Mouse (Mus musculus) ovary, adult 18-20 months (tissue): ENCODE results near the gene Hlcs.

Experiments
- DNase-seq: peaks from one replicate; pipeline ENCODE4 v3.0.0; 2022; ENCODE audit warnings: low spot score, mixed read lengths

Hlcs gene

DNA sequence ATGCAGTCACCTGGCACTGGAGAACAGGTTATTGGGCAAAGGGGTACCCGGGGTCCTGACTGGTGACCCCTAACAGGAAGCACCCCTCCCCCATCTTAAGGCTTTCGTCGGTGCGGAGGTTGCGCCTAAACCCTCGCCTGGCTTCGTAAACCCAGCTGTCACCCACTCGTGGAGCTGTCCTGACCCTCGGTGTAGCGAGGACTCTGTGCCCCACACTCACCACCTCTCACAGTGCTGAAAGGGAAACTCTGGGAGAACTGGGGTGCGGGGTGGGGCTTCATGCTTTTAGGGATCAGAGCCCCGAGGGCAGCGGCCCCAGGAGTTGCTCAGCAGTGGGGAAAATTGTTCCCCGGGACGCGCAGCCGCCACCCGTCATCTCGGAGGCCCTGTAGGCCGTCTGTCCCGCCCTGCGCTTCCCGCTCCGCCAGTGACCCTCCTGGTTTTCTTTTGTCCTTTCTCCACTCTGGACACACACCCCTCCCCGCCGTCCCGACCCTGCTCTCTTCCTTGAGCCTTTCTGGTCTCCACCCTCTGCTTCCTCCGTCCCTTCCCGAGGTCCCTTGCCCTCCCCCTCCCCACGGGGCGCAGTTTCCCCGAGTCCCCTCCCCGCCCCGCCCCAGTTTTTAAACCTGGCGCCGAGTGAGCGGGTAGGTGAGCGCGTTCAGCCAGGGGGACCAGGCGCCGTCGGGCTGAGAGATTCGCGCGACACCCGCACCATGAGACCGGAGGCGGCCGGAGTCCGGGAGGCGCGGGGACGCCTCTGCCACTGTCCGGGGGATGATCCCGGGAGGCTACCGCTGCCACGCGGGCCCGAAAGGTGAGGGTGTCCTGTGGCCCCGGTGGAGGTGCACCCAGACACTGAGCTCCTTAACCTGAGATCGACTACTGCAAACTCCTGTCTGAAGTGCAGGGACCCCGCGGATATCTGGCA, 14.7 kb upstream of the Hlcs start, which contains the start of gene Ripply3:
Gene Ripply3 (plus strand): TSS at position 640 of the 931 bp plus-strand sequence.
- DNase-seq = no peak

DNA sequence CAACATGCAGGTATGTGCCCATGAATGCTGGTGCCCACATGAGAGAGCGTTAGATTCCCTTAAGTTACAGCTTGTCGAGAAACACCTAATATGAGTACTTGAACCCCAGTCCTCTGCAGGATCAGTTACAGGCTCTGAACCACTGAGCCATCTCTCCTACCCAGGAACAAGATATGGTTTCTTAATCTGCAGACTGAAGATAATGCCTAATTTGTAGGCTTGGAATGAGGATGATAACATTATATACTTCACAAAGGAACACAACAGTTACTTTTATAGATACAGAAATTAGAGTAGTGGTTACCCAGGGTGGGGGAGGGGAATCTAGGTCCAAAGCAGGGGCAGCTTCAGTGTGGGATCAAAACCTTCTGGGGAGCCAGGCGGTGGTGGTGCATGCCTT, 12.6 kb upstream of the Hlcs start:
- no peak for DNase-seq

DNA sequence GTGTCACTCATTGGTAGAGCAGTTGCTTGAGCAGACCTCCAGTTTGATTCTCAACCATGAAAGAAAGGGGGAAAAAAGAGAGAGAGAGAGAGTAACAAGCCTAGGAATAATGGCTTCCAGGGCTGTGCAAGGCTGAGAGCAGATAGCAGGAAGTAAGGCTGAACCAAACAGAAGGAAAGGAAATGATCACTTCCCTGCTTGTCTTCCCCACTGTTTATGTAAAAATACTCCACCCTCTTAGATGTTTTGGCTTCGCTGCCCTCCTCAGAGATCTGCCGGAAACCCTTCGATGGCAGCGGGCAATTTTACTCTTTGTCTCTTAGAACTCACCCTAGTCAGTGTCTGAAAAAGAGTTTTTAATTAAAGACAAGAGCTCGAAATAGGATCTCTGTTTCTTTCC, 10.3 kb upstream of the Hlcs start:
- no peak for DNase-seq

DNA sequence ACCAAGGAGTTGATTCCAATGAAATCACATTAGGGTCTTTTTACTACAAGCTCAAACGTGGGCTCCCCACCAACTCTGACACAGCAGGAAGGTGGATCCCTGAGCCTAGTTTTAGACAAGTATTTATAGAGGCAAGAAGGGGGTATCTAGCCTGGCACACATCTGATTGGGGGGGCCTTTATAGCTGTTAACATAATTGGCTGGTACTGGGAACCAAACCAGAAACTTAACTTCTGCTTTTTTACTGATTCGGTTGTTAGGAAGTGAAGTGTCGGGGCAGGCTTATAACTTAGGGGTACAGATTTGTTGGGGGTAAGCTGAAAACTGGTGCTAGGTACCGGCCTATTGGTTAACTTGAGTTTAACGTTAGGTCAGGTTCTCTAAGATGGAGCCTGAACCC, 6.9 kb upstream of the Hlcs start:
- DNase-seq = no peak

DNA sequence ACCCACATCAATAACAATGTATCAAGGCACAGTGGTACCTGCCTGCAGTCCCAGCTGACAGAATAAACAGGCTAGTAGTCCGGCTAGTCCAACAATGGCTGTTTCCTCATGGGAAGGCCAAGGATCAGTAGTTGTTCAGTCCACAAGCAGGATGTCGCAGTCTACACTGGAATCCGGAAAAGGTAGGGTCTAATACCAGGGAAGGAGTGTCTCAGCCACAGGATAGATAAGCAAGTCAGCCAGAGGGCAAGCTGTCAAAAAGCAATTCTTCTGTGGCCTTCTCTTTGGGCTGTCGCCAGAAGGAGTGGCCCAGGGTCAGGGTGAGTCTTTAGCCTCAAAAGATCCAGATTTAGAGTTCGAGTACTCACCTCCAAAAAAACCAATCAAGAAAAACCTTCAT, 4.4 kb upstream of the Hlcs start:
- no peak for DNase-seq

DNA sequence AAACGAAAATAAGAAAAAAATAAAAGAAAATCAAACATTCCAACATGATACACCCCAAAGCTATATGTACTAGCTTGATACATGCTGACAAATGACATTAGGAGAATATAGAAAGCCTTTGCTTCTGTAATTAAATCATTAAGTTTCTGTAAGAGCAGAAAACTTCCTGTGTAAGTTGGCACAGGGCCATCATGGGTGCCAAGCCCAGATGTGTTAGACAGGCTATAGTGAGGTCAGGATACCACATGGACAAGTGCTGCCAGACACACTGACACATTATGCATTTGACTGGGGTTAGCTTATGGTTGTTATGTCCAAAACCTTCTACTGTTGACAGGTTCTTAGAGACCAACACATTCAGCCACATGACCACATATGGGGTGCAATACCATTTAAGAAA, 1.8 kb upstream of the Hlcs start:
- no peak for DNase-seq

DNA sequence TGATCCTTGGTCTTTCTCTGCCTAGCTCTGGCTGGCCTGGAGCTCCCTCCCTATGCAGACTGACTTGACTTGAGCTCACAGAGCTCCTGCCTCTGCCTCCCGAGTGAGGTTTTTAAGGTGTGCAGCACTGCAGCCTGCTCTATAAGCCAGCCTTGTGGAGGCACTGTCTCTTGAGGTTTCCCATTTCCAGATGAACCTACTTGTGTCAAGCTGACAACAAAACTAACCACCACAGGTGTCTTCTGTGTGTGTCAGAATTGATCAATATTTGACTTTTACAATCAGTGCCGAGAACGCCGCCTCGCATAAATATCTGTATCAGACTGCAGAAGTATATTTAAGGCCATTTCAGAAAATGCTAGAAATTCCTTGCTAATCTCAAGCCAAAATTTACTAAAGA, 1.3 kb upstream of the Hlcs start:
- DNase-seq = no peak

DNA sequence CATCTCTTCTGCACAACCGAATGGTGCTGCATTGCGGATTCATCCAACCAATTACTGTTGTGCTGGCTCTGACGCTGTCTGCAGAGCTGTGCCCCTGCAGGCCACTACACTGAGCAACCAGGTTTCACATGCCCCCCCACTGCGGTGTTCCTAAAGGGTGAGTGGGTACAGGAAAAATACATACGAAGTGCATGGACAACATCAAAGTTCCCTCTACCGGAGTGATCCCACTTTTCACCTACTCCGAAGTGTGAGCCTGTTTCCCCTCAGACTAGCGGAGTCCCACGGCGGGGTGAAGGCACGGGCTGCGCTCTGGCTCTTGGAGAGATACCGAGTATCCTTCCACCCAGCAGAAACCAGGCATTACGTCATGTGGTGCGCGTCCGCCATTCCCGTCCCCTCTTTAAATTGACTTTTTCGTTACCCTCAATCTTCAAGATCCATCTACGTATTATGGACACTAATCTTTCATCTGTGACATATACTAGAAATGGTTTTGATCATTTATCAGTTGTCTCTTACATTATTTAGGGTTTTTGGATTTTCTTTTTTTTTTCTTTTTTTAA, 625 bp downstream of the Hlcs start:
- DNase-seq = peak; percentile 77

DNA sequence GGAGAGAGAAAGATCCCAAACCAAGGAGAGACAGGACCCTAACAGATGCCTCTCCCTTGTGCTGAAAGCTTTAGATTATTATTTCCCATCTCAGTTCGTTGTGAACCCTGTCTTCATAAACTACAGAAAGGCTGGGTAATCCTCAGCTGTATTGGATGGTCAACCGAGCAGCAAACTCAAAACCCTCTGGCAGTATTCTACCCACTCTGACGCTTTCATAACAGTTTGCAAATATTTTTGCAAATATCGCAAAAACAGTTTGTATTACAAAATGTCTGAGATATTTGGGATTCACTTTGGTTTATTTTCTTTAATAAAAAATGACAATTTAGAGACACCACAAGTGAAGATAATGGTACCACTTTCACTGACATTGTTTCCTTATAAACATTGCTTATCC, 1.4 kb downstream of the Hlcs start:
- DNase-seq = no peak

DNA sequence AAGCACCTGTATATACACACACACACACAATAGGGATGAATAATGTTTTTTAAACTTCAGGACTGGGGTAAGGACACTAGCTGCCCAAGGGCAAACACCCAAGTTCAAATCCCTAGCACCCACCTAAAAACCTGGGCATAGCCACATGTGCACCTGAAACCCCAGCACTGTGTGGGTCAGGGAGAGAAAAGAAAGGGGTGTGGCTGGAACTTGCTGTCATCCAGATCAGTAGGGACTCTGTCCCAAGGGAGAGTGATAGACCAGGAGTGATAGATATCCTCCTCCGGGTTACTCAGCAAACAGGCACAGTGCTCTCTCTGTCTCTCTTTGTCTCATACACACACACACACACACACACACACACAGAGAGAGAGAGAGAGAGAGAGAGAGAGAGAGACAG, 2.0 kb downstream of the Hlcs start:
- DNase-seq = no peak

DNA sequence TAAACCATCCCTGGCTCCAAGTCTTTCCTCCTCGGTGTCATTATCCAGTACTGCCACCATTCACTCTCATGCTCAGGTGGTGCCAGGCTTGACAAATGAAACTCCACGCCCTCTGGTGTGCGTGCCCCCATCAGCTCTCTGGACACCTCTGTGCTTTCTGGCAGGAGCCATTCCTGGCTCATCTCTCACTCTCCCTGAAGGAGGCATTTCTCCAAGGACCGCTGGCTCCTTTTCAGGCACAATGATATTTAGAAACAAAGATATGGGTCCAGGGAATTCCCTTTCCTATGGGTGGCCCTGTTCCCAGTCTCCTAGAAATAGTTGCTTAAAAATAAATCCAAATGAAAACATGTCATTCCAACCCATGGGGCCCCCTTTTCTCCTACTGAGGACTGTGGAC, 4.3 kb downstream of the Hlcs start:
- DNase-seq = no peak

DNA sequence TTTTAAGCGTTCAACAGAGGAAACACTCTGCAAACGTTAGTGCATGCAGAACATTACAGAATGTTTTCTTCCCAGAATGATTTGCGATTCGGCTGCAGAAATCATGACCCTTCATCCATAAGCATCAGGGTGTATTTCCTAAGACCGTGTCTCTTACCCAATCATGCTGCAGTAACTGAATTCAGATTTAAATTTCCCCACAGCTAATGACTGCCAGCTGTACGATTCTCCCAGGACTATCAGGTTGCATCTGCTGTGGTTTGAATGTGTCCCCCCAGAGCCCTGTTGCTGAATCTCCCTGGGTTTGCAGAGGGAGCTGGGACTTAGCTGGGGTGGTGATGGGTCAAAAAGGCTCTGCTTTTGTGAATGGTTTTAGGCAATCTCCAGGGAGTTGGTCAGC, 5.4 kb downstream of the Hlcs start:
- DNase-seq = no peak

DNA sequence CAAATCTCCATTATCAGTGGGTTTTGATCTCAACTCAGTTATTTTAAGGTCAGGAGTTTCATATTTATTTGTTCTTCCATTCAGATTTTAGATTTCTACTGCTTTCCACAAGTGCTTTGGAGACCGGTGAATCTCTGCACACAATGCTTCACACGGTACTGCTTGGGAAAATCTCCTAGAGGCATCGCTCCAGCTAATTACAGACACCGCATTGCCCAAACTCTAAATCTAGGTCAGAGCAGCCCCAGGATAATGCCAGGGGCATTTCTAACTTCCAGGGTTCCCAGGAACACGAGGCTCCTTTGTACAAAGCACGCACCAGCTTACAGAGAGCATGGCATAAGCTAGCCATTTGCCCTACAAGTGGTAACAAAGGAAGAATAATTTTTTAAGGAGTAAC, 5.8 kb downstream of the Hlcs start:
- DNase-seq = no peak

DNA sequence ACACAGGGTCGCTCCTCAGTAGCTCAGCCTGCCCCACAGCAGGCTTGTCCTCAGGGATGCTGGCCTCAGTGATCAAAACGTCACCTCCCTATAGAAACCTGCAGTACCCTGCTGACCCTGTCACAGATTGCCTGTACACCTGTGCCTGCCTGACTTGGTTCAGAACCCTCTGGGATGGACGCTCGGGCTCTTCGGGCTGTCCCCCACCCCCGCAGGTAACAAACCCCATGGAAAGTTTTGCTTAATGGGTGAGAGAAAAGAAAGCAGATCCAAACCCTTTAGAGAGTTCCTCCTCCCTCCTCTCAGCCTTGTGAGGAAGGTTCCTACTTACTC, 10.2 kb downstream of the Hlcs start:
- DNase-seq = no peak

DNA sequence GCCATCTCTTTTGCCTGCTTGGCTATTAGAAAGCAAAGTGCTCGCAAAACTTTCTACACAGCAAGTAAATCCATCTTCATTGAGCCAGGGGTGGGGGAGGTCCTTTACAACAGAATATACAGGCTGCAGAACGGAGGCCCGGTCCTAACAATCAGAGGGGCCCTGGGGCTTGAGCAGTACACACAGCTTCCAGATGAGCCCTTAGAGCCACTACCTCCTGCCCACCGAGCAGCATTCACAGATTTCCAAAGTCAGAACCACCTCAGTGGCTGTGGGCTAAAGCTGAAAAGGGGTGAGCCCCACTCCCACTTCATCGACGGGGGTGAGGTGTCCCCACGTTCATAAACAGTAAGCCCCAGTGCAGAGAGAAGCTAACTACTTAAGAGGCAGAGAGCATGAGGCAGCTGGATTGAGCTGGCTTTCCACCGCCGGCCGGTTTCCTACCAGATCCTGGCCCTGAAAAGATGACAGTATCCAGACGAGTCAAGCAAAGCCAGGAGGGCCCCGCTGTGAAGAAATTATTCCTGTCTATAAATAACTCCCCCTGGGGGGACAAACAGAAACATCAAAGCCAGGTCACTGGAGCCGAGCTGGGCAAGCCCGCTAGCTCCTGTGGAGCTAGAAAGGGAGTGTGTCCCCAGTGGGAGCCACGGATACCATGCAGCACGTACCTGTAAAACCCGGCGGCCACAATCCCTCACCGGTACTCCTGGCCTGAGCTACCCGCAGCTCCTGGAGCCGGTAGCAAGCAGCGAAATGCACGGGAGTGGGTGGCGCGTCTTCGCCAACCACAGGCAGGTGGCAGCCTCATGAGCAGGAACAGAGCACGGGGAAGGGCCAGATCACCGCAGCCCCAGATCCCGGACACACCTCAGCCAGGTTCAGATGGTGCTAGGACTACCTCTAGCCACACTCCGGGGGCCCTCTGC, 10.8 kb downstream of the Hlcs start:
- DNase-seq = no peak

DNA sequence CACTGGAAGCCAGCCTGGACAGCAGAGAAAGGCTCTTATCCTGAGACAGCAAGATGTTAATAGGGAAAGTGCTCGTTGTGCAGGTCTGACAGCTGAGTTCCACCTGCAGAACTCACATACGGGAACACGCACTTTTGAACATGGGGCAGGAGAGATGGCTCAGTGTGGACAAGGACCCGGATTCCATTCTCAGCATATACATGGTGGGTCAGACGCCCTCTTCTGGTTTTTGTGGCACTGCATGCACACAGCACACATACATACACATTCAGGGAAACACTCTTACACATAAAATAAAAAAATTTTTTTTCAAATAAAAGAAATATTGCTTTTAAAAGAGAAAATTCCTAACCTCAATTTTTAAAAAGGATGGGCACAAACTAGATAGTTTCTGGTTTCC, 11.7 kb downstream of the Hlcs start:
- DNase-seq = no peak

DNA sequence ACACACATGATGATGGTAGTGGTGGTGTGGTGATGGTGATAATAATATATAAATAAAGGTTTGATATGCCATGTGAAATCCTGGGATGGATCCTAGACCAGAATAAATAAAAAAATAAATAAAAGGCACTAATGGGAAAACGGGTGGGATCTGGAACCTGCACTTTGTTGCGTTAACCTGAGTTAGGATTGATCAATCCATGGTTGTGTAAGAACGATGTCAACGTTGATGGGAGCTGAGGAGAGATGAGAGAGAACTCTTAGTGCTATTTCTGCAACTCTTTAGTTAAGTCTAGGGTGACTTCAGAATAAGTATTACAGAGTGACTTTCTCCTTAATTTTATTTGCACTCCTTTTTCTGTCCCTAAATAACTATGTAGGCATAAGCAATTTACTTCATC, 12.2 kb downstream of the Hlcs start:
- DNase-seq = no peak

DNA sequence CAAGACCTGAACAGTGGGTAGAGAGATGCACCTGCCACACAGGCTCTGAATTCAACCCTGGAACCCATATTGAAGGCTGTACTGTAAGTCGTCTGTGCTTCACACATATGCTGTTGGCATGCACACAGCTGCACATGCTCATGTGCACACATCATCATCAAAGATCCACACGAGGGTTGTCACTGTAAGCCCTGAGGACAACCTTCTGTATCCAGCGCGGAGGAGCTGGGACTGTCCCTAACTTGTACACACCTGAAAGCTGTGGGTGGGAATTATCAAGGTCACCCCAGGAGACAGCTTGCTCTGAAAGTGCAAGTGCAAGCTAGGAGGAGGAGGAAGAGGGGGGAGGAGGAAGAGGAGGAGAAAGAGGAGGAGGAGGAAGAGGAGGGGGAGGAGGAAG, 14.2 kb downstream of the Hlcs start:
- no peak for DNase-seq

DNA sequence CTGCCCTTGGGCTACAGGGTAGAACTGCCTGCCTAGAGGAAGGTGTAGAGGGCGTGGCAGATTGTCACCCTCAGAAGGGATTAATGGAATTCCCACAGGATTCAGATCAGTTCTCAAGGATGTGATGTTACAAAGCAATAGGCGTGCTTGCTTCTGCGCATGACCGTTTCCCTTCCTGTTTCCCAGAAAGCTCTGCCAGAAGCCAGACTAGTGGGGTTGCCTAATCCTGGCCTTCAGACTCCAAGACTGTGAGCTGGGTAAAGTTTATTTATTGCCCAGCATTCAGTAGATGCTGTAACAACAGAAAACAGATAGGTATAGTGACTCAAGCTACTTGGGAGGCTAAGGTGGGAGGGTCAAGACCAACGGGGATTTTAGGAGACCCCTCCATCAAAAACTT, 15.3 kb downstream of the Hlcs start:
- DNase-seq = no peak

DNA sequence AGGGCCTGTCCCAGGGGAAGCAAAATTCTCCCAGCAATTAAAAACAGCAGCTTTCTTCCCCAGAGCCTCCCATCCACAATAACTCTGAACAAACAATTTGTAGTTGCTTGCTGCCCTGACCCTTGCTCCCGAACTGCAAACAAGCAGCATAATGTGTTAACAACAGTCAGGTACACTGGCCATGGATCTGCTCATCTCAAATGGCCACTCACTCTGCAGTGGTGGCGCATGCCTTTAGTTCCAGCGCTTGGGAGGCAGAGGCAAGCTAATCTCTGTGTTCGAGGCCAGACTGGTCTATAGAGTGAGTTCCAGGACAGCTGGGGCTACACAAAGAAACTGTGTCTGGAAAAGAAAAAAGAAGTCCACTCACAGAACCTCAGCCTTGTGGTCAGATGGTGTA, 22.2 kb downstream of the Hlcs start:
- no peak for DNase-seq

DNA sequence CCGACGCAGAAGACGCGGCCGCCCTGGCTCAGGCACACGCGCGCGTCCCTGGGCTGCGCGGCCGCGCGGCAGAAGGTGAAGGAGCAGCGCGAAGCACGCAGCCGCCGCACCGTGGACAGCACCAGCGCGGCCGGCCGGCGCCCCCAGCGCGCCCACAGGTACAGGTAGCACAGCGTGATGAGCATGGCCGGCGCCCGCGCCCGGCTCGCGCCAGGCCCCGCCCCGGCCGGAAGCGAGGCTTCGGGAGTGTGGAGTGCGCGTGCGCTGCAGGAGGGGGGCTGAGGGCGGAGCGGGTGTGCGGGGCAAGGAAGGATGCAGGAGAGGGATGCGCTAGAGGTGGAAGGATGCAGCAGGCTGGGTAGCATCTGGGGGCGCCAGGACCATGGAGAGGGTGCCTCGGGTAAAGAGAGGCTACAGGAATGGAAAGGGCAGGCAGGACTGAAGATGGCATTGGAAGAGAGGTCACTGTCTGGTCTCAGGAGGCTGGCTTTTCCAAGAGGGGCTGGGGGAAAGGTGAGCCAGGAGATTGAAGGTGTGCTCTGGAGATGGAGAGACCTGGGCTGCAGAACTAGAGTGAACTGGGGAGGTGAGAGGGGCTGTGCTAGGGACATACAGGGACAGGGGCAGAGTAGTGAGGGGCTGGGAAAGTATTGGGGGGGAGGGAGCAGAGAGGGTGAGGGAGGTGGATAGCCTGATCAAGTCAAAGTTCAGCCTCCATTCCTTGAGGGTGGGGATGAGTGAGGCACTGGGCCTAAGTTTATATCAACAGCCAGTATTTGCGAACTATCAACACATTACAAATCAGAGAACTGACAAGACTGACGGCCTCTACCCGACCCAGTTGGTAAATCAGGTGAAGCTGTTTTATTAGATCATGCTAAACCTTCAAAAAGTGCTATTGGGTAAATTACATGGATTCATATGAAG, 23.0 kb downstream of the Hlcs start:
- DNase-seq = peak; percentile 57
